Mouse (Mus musculus) urinary bladder, postnatal 4 days (tissue): Measurements from ENCODE around the gene Slc13a4.
A peak's percentile ranks its signal among the peaks of the same experiment; 100 is the strongest.

ENCODE experiments used
- DNase-seq, 2 experiments: peaks; one replicate each; pipeline ENCODE4 v3.0.0; 2021 to 2022; ENCODE audit warnings: low spot score in 2 of 2

The Slc13a4 gene

DNA sequence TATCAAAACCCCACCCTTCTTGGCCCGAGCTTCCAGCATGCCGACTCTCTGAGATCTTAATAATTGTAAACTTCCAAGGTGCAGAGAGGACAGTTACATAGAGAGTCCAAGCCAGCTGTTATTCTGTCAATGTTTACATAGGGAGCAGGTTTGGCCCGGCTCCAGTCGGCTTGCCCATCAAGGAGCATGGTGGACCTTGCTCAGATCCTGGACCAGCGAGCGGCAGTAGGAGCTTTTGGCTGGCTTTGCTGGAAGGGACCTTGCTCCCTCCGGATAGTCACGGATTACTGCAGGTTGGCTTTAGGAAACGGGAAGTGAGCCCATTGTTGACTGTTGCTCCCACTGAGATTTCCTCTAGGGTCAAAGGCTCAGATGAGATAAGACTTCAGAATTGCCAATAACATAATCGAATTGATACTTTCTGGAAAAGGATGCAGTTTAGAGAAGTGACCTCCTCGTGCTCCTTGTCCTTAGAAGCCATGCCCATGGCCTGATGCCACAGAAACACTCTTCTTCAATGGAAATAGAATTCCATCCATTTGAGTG lies 4.5 kb downstream of the Slc13a4 start:
- no peak for DNase-seq

DNA sequence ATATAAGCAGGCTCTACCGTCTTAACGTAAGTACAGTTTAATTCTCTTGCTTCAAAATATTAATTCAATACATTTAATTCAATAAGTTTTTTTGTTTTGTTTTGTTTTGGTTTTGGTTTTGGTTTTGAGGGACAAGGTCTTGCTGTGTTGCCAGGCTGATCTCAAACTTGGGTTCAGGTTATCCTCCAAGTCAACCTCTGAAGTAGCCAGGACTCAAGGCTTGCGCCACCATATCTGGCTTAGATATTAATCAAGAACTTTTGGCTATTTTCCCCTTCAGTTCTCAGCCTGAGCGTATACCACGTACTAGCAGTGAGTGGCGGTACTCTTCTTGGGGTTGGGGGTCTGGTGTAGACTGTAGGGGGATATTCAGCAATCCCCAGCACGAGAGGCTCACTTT lies 5.3 kb downstream of the Slc13a4 start:
- no peak for DNase-seq

DNA sequence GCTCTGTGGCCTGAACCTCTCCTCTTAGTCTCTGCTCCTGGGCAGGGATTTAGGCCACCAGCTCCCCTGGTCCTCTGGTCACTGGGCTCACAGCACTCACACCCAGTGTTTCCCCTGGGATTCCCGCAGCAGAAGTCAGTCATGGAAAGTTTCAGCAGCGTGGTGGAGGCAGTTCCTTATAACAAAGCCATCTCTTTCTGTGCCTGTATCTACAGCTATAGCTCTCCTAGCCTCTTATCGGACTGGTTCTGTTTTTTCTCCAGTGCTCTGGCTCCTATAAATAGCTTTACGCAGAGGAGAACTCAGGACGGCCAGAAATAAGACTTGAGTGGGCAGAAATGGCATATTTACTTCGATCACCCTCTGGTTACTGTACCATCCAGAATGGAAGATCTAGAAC lies 9.6 kb downstream of the Slc13a4 start:
- no peak for DNase-seq

DNA sequence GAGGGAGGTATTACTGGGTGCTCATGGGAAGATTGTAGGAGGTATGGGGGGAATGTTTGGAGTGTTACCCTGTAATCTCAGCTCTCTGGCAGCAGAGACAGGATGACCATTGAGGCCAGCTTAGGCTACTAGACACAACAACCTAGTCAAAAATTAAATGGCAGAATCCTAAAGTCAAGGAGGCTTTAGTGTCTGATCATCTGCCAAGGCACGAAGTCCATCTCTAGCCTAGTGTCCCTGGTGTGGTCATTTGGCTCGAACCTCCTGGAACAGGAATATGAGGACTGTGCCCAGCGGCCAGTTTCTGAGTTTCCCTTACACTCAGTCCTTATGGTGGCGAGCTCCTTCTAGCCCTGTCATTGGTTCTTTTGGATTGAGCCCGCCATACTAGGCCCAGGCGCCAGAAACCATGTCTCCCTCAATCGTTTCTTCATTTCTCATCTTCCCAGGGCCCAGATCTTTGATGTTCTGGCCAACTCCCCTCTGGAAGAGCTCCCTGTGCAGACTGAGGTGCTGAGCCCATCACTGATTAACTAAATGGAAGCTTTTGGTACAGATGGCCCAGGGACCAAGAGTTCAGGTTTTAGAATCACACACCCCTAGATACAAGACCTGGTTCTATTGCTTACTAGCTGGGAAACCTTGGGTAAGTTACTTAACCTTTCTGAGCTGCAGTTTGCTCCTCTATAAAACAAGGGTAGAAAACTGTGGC lies 10.3 kb downstream of the Slc13a4 start:
- no peak for DNase-seq

DNA sequence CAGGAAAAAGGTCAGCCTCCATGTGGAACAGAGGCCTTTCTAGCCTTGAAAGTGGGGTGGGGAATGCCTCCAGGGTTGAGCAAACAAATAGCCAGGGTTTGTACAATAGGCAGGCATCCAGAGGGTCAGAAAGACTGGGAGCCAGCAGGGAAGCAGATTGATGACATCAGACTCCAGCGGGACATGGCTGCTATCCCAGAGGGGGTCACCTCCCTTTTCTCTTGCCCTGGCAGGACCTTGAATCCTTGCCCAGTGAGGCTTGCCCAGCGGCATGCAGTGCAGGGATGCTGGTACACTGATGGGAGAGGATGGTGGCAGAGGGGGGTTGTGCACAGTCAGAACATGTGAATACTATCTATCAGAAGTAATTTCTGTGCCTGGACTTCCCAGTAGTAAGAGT lies 10.9 kb downstream of the Slc13a4 start:
- DNase-seq = peak in 1 of 2 experiments; percentile 53

DNA sequence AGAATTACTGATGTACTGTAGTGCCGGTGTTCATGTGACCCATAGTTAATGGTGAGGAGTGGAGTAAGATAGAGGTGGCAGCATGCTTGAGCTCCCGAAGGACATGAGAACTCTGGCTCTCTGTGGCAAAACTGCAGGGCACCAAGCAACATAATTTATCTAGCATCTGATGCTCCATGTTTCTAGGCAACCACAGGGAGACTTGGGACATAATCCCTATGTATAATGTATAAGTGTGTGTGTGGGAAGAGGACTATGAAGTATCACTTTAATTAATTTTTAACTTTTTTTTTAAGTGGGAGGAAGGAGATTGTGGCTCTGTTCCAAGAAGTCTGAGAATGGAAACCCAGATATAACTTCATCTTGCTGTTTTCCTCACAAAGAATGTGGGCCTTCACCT lies 13.0 kb downstream of the Slc13a4 start:
- DNase-seq = no peak

DNA sequence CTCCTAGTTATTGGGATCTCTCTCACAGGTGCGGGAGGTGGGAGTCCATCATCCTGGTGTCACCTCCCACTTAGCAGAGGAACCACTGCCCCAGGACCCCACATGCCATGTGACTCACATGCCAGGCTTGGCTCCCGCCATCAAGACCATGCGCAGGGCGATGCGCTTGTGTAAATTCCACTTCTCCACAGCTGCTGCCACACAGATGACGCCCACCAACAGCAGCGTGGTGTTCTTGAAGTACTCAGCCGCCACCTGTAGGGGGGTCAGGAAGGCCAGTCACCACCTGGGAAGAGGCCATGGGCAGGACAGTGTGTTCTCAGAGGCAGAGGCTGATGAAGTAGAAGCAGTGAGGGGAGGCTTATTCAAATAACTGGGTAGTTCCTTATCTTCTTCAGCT lies 18.3 kb downstream of the Slc13a4 start:
- DNase-seq = no peak

DNA sequence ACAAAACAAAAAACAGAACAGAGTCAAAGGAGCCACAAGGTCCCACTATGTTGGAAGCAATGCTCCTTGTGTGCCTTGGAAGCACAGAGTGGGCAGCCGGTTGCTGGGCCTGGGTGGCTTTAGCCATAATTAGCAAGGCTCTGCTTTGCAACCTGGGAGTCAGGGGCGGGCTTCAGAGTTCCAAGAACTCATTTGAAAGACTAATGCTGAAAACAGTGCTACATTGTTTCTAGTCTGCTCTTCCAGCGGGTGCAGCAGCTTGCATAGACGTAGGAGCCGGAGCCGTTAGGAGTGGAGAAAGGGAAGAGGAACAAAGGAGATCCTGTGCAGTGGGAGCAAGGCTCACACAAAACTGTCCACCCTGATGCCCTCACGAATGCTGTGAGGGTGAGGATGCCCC lies 19.0 kb downstream of the Slc13a4 start:
- DNase-seq = no peak

DNA sequence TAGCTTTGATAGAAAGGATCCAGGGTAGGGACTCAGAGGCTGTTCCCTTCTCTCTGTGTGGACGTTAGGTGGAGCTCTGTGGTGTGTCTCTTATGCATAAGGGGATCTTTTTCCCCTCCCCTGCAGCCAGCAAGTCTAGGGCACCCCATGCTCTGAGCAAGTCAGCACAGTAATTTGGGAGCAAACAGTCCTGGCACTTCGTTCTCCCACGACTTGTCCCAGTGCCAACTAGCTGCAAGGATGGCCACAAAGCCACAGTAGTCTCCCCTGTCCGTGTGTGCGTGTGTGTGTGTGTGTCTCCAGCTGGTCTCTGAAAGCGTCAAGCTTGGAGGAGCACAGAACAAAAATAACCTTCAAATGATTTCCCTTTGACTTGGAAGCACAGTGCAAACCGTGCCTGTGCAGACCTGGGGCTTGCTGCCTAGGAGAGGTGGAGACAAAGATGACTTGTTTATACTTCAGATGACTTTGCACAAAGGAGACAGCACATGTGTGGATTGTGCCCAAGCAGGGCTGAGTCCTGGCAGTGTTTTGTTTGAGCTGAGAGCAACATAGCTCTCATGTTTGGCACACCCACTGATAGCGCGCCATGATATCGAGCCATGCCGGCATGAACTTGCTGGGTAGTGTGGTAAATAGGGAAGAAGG lies 19.7 kb downstream of the Slc13a4 start:
- peak in 1 of 2 experiments; percentile 66 for DNase-seq

DNA sequence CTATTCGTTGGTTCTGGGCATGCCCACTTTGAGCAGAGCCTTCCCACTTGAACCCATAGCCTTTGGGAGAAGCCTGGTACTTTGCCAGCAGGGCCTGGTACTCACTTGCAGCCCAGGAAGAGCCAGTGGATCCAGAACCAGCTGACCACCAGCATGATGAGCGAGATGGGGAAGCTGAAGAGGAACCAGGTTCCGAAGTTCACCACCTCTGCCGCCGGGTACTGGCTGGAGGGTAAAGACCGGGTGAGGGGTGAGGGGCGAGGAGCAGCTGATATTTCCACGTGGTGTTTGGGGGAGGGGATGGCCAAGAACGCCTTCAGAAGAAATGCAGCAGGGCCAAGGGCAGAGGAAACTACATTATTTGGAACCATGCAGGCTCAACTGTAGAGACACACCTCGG lies 28.6 kb downstream of the Slc13a4 start:
- no peak for DNase-seq

DNA sequence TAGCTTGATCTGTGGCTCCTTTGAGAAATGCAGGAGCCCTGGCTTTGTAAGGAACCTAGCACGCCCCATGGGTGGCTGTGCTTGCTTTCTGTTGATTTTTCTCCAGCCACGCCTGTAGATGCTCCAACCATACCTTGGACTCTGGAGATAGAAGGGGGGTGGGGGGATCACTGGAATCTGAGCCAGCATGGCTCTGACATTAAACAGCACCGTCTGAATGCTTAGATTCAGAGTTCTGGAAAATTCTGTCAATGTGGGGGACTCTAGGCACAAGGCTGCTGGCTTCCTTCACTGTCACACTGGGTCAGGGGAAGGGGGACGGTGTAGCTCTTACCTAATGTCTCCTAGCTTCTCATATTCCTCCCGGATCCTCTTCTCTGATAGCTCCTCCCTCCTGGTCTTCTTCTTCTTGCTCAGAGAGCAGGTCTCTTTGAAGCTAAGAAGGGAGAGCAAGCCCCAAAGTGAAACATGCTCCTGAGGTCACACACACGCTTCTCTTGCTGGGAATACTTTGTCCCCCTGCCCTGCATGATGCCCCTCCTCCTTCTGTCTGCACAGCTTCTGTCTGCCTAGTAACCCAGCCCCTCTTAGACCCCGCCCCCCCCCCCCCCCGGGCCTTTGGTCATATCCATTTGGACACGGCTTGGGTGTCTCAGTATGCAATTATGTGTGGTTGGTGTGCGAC lies 29.9 kb downstream of the Slc13a4 start:
- DNase-seq = no peak

DNA sequence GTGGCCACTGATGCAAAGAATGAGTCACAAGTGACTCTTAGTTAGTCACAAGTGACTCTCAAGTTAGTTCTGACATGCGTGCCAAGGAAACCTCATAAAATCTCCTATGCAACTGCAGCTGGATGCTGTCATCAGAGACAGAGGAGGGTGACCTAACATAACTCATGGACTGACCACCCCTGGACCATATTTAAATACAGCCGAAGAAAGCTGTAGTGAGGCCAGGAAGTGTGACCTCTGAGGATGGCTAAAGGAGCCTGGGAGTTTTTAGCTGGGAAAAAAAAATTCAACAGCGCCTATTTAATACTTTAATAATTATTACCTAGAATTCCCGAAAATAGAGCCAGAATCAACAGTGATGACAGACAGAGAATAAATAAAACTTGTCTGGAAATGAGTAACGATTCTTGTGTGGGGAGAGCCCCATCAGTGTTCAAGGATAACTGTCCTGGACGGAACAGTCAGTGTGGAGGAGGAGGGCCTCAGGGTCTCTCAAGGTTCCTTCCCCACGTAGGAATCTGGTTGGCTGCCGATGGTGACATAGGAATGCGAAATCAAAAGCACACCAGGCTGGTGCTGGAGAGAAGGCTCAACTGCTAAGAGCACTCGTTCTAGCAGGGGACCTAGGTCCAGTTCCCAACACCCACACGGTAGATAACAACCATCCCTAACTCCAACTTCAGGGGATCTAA lies 34.4 kb downstream of the Slc13a4 start:
- no peak for DNase-seq

DNA sequence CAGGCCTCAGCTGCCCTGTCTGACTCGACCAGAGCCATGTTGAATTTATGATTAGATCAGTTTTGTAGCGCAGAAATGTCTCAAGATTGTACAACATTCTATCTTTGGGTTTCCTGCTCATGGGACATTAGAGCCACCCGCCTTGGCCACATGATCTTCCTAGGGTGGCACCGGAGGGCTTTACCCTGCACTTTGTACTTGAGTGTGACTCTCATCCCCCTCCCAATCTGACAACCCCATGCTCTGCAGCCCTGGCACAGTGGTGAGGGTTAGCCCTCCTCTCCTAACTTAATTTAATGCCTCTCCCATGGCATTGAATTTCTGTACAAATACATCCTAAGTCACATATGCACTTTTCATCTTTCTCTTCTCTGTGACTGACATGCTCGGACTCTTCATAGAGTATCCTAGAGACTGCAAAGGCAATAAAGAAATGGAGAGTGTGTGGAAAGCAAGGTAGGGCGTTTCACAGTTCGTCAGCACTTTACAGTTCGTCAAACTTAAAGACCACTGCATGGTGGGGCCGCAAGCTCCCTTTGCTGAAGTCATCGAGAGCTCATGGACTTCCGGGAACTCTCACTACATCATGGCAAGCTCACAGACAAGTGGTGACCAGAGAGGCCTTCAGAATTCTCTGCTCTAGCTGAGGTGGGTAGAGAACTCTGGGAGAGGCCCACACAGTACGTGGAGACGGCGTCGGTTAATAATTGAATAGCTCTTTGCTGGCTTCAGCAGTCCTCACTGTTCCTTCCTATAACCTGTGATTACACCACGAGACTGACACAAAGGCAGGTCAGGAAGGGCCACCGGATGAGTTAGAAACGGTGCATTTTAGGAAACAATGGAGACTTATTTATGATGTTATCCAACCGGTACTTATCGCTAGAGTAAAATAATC lies 35.8 kb downstream of the Slc13a4 start:
- no peak for DNase-seq

DNA sequence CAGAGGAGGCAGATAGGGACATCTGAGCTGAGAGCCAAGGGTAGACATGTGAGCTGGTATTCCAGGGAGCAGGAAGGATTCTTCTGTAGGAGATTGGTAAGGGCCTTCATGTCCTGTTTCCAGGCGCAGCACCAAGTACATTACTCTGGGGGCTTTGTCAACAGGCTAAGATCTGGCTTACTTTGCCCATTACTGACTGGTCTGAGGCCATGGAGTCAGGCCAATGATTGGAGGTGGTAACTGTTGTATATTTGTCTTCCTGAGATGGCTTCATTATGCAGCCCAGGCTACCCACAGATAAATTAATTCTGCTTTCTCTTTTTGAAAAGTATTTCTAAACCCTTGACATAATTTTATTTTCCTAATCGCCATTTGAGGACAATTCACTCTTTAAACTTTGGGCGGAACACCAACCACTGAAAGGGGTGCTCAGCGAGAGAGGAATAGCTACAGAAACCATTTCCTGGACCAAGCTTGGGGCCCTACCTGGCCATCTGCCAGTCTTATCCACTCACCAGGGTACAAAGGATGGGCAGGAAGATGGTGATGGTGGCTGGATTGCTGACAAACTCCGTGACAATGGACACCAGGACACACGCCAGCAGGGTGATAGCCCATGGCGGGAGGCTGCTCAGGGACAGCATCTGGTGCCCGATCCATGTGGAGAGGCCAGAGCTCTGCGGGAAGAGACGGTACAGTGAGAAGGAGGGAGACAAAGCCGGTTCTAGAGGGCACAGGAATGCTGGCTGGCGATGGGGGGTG lies 36.7 kb downstream of the Slc13a4 start:
- DNase-seq = no peak

DNA sequence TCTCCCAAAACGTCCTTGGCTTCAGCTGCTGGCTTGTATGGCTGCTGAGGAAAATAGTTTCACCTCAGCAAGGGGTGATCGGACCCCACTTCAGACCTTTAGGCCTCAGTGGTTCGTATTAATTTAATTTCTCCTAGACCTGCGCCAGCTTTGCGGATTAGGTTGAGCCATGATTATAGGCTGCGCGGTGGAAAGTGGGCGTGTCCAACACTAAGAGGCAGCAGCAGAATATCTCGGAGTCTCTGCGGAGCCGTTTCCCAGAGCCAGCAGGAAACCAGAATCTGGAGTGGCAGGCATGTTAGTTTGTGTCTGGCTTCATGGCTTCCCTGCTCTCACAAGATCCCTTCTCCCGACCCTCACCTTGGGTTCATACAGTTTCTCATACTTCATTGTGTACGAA lies 38.3 kb downstream of the Slc13a4 start:
- no peak for DNase-seq

DNA sequence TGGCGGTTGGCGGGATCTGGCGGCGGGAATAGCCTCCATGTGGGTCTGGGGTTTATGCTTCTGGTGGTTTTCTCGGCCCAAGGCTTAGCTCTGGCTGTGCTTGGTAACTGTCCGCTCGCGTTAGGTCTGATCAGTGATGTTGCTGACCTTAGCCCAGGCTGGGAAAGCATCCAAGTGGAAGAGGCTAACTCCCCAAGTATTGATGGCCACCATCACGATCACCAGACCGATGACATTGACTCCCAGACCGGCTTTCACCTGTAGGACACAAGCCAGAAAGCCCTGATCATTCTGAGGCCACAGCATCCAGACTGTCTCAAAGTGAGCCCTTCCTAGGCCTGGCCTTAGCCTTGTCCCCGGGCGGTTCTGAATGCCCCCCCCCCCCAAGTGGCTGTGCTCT lies 39.2 kb downstream of the Slc13a4 start:
- no peak for DNase-seq

DNA sequence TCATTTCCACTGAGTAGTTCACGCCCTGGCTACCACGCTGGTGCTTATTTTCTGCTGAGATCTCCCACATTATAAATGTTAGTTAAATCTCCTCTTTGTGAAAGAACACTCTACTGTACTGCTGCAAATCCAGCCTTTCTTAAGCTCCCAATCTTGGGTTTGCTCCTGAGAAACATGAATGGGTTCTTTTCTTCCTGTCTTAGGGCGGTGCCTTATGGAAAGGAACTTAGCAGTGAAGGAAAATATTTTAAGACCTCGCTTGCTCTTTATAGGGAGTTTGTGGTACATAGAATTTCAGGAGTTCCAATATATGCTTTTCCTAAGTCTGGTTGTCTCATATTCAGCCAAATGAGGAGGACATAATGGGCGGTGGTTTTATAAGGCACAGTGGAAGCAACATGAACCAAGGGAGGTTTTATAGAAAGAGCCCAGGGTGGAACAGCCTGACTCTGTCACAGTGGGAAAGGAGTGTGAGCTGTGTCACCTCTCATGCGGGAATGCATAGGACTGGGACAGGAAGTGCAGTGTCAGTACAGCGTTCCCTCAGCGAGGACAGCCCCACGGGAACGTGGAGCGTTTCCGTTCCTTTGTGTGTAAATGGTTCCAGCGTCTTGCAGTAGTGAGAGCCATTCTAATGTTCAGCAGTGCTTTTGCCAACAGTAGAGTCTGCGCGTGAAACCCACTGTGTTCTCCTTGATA lies 42.2 kb downstream of the Slc13a4 start:
- DNase-seq = no peak

DNA sequence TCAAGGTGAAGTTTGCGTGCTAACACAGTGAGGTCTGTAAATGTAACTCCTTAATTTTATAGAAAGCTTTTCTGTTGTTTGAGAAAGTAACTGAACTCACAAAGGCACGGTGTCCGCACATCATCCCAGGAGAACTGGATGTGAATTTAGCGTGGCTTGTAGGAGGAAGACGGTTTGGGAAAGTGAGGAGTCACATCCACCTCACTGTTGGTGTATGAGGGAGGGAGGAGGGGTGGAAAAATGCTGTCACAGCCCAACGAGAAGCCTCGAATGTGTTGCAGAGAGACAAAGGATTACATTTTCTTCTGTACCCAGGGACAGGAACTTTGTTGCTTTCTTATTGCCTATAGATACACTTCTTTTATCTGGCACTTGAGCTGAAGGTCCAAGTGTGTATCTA lies 47.4 kb downstream of the Slc13a4 start:
- DNase-seq = no peak

DNA sequence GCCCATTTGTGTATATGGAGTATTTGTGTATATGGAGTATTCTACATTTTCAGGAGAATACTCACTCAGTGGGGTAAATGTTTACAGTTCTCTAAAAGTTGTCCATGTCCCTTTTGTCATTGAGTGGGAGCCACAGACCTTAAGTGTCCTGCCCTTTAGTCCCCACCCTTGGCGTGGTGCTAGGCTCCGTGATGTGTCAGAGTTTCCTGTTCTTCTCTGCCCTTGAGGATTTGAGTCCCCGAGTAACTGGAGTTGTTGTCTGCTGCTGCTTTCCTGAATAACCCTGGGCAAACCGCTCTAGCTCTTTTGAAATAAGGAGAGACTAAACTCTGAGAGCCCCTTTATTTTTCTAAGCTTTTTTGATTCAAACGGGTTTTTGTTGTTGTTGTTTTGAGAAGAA lies 48.4 kb downstream of the Slc13a4 start:
- no peak for DNase-seq

DNA sequence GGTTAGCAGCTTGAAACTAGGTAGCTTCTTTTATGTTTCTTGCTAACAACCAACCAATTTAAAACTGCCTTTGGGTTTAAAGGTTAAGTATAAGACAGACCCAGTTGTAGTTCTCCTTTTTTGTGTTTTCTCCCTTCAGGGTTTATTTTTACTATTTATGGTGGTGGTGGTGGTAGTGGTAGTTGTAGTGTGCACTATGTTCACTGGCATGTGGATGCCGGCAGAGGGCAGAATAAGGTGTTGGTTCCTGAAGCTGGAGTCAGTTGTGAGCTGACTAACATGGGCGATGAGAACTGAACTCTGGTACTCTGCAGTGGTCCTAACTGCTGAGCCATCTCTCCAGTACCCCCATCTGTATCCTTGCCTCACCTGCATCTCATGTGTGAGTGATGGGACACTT lies 49.0 kb downstream of the Slc13a4 start:
- no peak for DNase-seq
